Mouse (Mus musculus) heart, adult 9 months (tissue): ENCODE measurements around the gene Prnp.
A peak's percentile ranks its signal among the peaks of the same experiment; 100 is the strongest.

Experiments
- DNase-seq, 2 experiments: peaks; one replicate each; pipeline ENCODE4 v3.0.0; 2022; ENCODE audit warnings: low spot score in 2 of 2

Gene Prnp

GRCm38 (mm10) chr2:131906846-131907245, 2.9 kb upstream of the Prnp start:
- DNase-seq, result peak in 1 of 2 experiments; percentile 33

GRCm38 (mm10) chr2:131907311-131907710, 2.4 kb upstream of the Prnp start:
- no peak for DNase-seq

DNA sequence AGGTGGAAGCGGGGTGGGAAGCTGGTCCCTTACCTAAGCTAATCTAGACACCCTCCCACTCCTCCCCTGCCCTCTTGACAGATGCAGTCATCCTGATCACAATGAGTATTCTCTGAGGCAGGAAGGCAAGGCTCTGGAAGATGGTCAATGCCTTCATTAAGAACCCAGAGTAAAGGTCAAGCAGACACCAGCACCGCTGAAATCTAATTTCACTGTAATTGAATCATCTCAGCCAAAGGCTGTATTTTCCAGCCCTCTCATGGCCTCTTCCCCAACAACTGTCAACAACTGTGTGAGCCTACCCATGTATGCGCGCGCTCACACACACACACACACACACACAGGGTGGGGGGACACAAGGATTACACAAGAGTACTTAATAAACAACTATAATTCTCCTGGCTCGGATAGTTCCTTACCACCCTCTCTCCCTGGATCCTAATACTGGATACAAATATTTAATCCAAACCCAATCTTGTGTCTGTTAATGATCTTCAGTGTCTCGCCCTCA, 1.3 kb upstream of the Prnp start:
- peak in 1 of 2 experiments; percentile 55 for DNase-seq

DNA sequence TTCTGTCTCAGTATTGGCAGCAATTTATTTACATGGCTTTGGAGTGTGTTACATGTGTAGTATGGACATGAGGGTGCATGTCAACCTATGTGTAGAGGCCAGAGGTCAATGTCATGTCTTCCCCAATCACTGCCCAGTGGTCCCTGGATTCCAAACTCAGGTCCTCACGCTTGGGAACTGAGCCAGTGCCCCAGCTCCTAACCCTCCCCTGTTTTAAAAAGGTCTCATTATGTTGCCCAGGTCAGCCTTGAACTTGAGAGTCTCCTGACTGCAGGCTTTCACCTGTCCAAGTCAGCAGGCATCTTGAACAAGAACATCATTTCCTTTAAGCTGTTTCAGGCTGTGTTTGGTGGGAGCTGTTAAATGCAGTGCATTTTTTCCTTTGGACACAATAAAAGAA, 822 bp upstream of the Prnp start:
- DNase-seq, result no peak

GRCm38 (mm10) chr2:131910847-131911246, 1.1 kb downstream of the Prnp start:
- DNase-seq, result no peak

- DNase-seq, result no peak
Measured at GRCm38 (mm10) chr2:131911341-131911740, 1.6 kb downstream of the Prnp start.

DNA sequence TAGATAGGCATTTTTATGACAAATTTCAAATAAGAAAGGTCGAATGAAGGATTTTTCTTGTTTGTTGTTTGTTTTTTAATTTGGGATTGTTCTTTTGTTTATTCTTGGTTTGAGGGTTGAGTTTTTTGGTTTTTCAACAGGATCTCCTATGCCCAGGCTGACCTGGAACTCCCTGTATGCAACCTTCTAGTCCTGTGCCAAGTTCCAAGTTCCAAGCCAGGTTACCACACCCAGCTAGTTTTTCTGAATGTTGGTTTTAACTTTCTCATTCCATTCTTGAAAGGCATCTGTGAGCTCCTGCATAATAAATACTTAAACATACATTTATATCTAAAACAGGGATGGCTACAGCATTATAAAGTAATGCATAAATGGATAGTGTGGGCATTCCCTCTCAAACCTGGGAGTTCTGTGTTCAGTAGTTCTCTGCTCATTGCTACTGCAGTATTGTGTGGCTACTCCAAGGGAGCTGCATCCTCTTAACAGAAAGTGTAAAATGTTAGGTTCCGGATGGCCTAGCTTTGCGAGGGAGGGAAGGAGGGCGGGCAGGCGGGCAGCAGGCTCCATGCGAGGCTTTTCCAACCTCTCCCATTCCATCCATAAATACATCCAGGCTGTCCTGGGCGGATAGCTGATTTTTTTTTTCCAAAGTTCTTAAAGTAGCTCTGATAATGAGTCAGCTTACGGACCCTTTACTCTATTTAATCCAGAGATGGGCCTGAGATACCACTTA, 3.0 kb downstream of the Prnp start:
- DNase-seq, result no peak

DNA sequence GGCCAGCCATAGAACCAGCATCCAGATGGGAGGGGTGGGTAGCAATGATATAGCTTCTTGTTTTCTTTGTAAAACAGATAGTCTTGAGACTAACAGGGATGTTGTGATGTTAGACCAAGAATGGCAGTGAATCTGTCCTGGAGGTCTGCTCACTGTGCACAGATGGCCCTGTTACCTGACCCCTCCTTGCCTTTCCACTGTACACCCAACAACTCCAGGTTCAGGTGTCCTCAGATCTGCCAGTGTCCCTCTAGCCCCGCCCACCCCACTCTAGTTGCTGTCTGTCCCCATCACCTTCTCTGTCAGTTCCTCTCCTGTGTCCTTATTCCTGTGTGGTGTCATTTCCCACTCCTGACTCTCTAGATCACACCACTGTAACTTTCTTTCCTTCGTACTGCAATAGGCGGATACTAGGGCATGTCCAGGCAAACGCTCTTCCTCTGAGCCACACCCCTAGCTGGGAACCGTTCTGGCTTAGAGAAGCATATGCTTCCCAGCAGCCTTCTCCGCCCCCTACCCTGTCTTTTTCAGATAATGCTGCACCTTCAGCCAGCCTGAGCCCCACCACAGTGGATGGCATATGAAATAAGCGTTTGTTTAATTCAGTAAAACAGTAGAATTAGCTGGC, 22.7 kb downstream of the Prnp start:
- DNase-seq, result no peak

DNA sequence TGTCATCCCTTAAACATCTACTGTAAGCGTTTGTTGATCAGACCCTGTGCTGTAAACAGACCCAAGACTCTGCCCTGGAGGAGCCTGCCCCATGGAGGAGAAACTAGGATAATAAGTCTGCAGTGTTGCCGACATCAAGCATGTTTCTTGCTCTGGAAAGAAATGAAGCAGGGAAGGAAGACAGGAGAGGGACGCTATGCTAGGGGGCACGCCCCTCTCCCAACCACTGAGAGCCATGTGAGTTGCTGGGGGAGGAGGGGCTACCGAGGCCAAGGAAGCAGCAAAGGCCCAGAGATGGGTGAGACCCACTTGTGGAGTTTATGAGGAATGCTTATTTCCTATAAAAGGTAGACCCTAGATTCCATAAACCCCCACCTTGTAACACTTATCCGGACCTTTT, 23.3 kb downstream of the Prnp start:
- no peak for DNase-seq

- no peak for DNase-seq
Measured at GRCm38 (mm10) chr2:131933598-131933997, 23.9 kb downstream of the Prnp start.

GRCm38 (mm10) chr2:131934243-131934642, 24.5 kb downstream of the Prnp start:
- no peak for DNase-seq

DNA sequence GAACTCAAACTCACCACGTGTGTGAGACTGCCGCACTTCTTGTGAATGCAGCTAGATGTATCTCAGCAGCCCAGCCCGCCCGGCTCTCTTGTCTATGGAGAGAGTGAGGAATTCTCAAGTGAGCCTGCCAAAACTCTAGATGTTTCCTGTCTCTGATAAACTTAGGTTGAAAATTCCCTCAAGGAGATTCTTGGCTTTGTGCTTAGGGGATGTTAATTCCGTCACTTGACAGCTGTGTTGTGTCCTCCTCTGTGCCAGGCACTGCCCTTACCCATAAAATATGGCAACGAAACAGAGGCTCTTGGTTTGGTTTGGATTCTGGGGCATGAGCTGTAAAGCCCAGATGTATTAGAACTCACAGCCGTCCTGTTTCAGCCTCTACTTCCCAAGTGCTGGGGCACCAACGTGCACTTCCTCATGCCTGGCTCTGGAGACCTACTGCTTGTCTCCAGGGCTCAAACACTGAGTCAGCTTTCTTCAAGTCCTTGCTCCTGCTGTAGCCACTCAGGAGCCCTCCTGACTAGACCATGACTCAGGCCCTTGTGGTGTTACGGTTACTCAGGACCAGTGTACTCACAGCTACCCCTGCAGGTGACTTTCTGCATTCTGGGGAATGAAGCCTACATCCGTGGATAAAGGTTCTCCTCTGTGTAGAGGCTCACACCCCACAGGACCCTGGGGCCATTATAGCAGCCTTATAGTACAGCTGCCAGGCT, 25.8 kb downstream of the Prnp start:
- peak; percentile 60 to 67 for DNase-seq

- DNase-seq, result no peak
Measured at GRCm38 (mm10) chr2:131936410-131936809, 26.7 kb downstream of the Prnp start.

DNA sequence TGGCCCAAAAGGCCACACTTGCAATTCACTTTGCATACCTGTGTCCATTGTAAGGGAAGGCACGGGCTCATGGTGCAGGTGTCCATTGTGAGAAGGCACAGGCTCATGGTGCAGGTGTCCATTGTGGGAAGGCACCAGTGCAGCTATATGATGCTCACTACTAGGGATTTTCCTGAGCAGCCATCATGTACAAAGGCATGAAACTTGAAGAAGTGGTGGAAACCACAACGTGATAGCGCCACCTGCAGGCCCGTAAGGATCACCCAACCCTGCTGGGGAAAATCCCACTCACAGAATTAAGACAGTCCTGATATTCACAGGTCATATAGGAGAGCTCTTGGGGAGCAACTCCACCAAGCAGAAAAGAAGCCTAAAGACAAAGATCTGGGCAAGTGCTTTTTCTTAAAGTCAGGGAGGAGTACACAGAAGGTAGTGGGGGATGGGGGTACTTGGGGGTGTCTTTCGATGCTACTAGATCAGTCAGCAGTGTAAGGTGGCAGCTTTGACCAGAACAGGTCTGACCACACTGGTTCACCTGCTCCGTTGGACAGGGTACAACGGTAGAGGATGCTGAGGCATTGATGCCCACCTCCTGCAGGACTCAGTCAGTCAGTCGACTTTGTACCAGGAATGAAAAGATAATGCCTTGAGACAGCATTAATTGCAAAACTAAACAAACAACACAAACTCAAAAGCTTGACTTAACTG, 29.8 kb downstream of the Prnp start:
- DNase-seq, result peak in 1 of 2 experiments; percentile 37

DNA sequence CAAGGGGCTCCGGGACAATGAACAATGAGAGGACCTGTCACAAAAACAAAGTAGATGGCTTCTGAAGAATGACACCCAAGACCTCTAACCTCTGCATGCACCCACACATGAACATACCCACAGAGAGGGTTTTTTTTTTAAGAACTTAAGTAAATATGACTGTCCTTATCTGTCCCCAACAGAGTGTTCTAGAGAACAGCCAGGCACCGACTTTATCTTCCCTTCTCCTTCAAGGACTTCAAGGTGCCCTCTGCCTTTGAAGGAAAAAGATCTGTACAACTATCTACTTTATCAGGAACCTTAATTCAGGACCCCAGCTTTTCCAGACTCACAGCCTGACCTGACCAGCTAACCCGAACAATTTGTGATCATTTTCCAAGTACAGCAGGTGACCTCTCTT, 30.8 kb downstream of the Prnp start:
- no peak for DNase-seq

DNA sequence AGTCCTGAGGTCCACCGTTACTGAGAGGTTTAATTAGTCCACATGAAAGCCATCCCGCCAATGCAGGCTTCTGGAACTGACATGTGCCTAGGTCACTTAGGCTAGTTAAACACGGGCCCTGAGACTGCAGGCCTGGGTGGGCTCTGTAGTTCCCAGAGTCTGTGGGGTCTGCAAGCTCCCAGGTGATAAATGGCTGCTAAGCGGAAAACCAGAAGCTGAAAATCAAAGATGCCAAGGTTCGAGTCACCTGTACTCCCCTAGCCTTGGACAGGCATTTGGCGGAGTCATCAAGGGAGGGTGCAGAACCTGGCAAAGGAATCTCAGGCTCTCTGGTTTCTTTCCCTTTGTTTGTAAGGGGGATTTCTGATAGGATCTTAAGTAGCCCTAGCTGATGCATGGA, 31.8 kb downstream of the Prnp start:
- no peak for DNase-seq

DNA sequence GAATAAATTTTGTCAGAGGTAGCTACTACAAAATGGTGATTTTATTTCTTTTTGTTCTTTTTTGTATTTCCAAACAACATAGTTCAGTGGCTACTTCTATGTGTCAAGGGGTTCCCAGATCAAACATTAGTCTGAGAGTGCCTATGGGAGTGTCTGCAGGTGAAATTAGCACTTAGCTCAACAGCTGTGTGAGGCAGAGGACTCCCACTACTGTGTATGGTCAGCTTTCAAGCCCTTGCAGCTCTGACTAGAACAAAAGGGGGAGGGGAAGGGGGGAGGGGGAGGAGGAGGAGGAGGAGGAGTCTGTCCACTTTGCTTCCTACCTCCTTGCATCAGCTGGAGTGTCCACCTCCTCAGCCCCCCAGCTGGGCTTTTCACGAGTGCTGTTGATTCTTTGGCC, 34.6 kb downstream of the Prnp start:
- DNase-seq, result peak in 1 of 2 experiments; percentile 0

- peak; percentile 0 for DNase-seq
Measured at GRCm38 (mm10) chr2:131945225-131945624, 35.5 kb downstream of the Prnp start.

DNA sequence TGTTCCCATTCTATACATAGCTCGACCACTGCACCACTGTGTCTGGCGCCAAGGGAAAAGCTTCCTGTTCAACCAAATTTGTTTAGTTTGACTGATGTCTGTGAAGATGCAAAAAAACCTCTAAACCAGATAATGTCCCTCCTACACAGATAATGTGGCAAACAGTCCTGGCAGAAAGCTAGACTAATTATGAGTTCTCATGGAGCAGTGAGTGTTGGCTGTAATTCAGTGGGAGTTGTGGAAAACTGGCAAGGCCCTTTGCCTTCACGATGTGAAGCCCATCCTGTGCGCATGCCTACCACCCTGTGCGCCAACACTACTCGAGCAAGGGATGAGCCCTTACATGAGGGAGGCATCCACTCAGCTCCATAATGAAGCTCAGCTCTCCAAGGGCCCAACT, 36.0 kb downstream of the Prnp start:
- DNase-seq, result peak in 1 of 2 experiments; percentile 0

DNA sequence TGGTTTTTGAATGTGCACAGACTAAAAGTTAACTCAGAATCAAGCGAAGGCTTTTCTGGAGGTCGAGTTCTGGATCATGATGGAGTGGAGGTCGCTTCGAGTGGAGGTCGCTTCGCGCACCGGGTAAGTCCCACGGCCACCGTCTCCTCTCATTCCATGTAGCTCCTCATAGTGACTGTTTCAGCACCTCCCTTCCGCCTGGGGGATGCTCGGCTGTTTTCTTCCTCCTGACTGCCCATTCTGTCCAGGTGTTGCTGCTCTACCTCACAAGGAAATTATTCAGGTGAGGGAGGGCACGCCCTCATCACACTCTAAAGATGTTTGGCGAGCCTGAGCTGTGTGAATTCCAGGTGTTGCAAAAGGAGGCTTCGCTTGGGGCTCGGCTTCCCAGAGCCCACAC, 36.6 kb downstream of the Prnp start:
- DNase-seq, result no peak

DNA sequence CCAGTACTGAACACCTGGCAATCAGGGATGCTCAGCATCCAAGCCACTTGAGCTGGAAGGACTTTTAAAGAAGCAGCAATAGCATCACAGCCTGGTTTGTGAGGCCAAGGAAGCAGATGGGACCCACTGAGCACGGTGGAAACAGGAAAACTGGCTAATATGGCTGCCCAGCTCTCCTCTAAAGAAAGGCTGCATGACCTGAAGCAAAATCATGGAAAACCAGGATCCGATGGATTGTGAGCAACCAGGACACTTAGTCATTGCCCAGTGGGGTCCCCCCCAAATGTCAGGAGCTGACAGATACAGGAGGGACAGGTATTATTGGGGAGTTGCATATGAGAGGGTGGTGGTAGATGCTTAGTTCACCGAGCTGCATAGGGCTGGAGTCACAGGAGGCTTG, 38.4 kb downstream of the Prnp start:
- DNase-seq, result no peak
